Mouse (Mus musculus) cerebellum, adult 11 months (tissue): ENCODE results near the gene Mmrn1.

ENCODE experiments used
- DNase-seq: peaks from one replicate; pipeline ENCODE4 v3.0.0; 2022

Mmrn1 gene

GRCm38 (mm10) chr6:60994114-60994513 is 69.3 kb downstream of the Mmrn1 start:
- no peak for DNase-seq

- no peak for DNase-seq
Measured at GRCm38 (mm10) chr6:60994521-60994920, 69.7 kb downstream of the Mmrn1 start.

GRCm38 (mm10) chr6:60995596-60995995 is 70.8 kb downstream of the Mmrn1 start:
- DNase-seq = no peak

GRCm38 (mm10) chr6:60996328-60996727 is 71.6 kb downstream of the Mmrn1 start:
- DNase-seq = no peak

GRCm38 (mm10) chr6:61001003-61001790 is 76.4 kb downstream of the Mmrn1 start:
- DNase-seq = no peak

- DNase-seq = no peak
Measured at GRCm38 (mm10) chr6:61003916-61004765, 79.4 kb downstream of the Mmrn1 start.

GRCm38 (mm10) chr6:61013780-61014179 is 89.0 kb downstream of the Mmrn1 start:
- DNase-seq = no peak

GRCm38 (mm10) chr6:61019689-61020088 is 94.9 kb downstream of the Mmrn1 start:
- no peak for DNase-seq

- DNase-seq = no peak
Measured at GRCm38 (mm10) chr6:61020995-61021394, 96.2 kb downstream of the Mmrn1 start.

- DNase-seq = no peak
Measured at GRCm38 (mm10) chr6:61033251-61033650, 108.5 kb downstream of the Mmrn1 start.
